Mouse (Mus musculus): ENCODE measurements around the gene Rfx8.
A peak's percentile ranks its signal among the peaks of the same experiment; 100 is the strongest.

The Rfx8 gene

DNA sequence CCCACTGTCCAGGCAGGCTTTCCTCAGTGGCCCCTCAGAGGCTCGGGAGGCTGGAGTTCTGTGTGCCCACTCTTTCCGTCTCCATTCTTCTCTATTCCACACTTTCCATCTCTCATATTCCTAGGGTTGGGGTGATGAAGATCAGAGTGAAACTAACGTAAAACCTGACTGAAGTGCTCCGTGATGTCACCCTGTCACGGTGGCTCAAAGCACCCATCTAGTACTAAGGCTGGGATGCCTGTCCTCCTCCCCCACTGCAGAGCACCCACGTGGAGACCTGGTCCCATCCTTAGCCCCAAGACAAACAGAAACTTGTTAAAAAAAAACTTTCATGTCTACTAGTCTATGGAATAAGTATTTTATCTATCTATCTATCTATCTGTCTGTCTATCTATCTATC lies 14.1 kb upstream of the Rfx8 start:
- no peak for DNase-seq (ENCODE audit: low spot score)

DNA sequence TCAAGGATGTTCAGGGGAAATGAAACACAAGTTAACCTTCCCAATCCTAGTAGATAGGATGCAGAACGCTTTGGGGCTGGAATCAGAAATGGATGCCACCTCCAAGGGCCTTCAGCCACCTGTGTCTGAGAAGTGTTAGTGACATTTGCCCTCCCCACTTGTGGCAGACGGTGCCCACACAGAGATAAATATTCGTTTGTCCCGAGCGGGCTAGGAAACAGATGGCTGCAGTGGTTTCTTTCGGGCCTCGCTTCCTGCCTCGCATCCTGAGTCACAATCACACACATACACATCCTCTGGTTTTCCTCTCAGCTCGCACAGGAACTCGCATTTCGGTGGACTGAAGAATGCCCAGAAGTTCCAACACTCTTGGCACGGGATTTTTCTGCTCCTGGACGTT lies 13.5 kb upstream of the Rfx8 start:
- no peak for DNase-seq (ENCODE audit: low spot score)

DNA sequence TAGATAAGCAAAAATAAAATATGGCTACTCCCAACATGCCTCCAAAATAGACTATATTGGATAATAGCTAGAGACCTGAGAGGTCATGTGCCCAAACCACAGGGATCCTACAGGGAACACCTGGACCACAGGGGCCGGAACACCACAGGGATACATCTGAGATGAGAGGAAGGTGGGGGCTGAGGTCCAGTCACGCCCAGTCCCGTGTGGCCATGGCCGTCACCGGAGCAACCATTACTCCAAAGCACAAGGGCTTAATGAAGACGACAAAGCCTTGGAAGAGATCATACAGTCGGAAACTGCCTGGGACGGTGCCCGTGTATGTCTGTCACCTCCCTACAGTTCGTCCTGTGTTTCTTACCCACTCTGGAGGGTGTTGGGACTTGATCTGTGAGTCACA lies 13.1 kb upstream of the Rfx8 start:
- no peak for DNase-seq (ENCODE audit: low spot score)

DNA sequence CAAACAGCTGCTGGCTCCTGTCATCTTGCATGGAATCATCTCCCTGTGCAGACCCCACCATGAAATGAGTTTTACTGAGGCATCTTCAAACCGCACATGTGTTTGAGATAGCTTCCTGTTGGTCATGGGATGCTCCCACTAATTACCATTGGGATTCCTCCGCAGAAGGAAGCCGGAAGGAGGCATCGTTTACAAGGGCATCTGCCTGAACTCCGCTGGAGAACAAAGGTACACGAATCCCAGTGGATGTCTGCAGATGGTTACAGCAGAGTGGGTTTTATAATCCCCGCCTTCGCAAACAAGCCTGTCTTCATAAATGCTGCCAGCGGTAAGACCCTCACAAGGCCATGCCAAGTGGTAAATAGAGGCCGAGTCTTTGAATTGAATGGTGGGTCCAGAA lies 11.3 kb upstream of the Rfx8 start:
- no peak for DNase-seq (ENCODE audit: low spot score)

DNA sequence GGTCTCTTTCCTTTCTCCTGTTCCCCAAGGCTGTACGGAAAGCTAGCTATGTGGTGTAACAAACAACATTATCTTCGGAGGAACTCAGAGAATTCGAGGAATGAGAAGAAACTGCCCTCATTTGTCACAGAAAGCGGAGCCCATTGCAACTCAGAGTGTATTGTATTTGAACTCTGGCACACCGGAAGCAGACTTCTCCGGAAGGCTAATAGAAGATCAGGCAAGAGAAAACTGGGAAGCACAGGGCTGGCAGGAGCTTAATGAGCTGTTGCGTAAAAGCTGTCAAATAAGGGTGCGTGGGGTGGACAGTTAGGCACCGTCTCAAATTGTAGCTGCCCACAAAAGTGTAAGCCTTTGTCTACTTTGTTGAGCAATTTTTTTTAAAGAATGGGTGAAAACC lies 10.7 kb upstream of the Rfx8 start:
- peak; percentile 52 for DNase-seq (ENCODE audit: low spot score)

DNA sequence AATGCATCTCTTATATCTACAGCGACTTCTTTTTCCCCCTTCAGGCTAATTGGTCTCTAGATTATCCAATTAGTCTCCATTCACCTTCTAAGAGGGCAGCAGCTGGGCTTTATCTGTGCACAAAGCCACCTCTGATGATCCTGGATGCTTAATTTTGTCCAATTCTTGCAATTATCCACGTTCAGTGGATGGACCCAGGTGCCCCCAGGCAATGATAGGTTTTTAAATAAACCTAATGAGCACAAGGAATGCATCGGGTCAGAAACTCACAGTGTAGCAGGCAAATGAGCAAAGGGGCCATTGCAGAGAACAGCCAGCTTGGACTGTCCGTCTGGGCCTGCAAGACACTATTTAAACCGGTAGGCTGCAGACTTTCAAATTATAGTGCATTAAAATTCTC lies 10.1 kb upstream of the Rfx8 start:
- peak; percentile 39 for DNase-seq (ENCODE audit: low spot score)

DNA sequence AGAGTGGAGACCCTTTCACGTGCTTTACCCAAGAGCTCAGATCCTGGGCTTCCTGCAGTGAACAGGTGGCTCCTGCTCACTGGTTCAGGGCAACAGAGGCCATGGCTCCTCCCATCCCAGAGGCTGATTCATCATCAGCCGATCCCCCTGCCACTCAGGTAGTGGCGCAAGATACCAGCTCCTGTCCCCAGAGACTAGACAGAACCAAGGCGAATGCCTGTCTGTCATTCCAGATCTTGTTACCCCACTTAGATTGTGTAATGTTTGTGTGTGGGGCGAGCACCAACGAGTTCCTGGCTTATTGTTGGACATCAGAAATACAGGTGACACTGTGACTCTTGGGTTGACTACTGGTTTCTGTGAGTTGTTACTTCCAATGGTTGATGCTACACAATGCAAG lies 9.1 kb upstream of the Rfx8 start:
- DNase-seq (ENCODE audit: low spot score), result no peak

DNA sequence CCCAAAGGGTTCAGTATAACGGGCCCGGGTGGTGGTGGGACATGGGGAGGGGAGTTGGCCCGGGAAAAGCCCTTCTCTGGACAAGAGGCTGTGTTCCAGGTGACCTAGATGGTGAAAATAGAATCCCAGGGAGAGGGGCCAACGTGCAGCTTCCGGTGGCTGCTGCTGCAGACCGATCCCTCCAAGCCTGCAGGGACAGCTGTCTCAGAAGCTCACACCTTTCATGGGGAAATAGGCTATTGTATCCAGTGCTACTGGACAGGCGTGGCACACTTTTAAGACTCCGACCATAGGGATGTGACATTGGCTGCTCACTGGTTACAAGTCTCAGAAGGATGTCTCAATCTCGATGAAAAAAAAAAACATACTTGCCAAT lies 542 bp upstream of the Rfx8 start:
- DNase-seq (ENCODE audit: low spot score), result peak; percentile 44

DNA sequence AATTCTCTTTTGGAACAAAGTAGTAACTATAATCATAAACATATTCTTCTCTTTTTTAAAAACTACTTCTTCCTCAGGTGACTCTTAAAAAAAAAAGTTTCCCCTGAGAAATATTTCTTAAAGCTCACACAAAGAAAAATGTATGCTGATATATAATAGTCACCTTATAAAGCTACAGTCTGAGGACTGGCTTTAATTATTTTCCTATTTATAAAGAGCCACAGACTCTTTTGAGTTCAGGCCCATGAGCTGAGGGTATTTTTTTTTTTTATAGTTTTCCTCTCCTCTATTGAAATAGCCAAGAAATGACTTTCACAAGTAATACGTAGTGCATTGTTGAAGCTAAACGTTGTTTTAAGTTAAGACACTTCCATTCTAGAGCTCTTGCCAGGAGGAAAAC lies 611 bp downstream of the Rfx8 start:
- DNase-seq (ENCODE audit: low spot score), result no peak

DNA sequence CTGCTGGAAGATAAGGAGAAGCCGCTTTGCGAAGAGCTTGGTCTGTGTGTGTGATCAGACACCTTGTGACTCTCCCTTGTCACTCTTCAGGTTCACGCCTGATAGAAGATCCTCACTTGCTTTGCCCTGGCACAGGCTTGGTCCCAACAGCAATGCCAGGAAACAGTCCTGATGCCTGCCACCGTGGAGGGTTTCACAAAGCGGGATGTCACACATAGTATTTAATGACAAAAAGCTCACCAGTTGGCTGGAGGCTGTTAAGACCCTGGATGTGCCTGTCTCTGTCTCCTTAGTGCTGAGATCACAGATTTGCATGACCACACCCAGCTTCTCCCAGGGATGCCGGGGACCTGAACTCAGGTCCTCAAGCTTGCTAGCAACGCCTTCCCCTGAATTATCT lies 5.2 kb downstream of the Rfx8 start:
- no peak for DNase-seq (ENCODE audit: low spot score)

DNA sequence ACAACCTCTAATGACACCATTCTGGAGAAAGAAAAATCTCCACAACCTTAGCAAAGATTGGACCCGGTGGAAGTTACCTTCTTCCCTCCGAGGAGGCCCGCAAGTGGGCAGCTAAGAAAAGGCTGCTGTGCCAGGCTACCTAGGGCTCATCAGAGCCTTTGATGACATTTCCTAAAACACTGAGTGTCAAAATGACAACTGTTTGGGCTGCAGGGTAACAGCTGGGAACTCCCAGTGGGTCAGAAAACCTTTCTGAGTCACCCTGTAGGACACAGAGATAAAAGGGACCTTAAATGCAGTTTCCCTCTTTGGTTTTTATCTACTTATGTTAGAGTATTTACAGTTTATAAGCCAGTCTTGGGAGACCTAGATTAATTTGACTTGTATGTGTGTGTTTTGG lies 6.1 kb downstream of the Rfx8 start:
- DNase-seq (ENCODE audit: low spot score), result no peak

DNA sequence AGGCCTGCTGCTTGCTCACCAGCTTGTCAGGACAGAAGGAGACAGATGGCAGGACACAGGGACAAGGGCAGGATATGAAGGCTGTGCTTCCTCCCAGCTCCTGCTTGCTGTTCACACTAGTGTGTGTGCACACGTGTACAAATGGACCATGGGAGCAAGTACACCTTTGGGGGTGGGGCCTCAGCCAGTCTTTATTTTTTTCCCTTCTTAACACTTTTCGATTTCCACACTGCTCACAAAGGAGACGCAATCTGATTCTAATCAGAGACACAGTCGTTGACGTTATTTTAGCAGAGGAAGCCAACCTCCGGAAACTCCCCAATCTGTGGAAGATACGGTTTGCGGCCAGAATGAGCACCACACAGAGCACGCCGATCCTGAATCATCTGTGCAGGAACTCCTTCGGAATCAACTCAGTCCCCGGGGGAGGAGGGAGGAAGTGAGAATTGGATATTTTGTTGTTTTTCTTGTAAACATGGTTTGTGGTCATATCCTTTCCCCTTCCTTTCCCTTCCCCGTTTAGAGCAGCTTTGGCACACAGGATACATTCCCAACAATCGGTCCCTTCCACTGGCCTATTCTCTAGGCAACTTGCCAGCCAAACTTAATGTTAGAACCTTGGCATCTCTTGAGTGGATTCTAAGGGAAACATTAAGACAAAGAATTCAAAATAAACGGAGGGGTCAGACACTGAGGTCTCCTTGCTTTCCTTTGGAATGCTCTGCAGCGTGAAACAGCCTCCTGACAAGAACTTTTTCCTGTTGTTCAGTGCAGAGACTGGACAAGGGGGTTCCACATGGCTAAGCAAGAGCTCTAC lies 6.7 kb downstream of the Rfx8 start:
- DNase-seq (ENCODE audit: low spot score), result peak; percentile 47

DNA sequence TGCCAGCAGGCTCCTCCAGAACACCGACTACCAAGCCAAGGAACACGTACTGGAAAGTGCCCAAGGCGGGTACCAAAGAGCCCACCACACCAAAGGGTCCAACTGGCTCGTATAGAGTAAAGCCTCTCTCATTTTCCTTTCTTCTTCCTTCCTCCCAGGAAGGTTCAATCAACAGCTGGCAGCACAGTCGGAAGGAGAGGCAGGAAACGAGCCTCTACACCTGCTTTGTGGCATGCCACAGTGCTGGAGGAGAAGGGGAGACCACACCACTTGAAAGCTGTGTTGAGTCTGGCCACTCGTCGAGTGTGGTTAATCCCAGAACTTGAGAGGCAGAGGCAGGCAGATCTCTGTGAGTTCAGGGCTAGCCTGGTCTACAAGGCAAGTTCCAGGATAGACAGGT lies 7.5 kb downstream of the Rfx8 start:
- no peak for DNase-seq (ENCODE audit: low spot score)

DNA sequence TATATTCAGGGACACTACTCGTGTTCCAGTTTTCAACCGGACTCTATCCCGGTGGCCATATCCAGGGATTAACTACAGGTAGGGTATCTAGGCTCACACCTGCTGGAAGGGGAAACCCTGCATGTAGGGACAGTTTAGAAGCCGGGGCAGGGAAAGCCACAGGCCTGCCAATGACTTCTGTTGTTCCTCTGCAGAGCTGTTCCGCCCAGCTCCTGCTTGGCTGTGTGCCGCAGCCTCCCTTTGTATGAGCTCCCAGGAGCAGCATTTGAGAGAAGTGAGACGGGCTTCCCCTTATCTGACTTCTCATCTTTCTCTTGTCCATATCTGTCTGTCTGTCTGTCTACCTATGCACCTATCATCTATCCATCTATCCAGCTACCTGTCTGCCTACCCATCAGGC lies 8.5 kb downstream of the Rfx8 start:
- DNase-seq (ENCODE audit: low spot score), result no peak

DNA sequence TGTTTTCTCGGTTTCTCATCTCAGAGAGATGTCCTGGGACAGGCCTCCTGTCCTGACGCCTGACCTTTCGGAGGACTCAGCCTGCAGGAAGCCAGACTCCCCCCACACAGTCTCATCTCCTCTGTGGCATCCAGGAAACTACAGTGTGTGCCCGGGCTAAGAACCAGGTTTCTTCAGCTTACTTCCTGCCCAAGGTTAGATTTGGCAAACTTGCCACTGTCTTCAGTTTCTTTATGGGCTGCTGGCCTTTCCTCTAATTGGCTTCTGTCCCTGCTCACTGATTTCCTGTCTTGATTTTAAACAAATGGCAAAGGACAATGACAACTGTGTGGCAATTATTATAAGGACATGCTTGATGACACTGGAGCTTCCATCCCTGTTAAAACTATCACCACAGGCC lies 10.2 kb downstream of the Rfx8 start:
- DNase-seq (ENCODE audit: low spot score), result no peak

DNA sequence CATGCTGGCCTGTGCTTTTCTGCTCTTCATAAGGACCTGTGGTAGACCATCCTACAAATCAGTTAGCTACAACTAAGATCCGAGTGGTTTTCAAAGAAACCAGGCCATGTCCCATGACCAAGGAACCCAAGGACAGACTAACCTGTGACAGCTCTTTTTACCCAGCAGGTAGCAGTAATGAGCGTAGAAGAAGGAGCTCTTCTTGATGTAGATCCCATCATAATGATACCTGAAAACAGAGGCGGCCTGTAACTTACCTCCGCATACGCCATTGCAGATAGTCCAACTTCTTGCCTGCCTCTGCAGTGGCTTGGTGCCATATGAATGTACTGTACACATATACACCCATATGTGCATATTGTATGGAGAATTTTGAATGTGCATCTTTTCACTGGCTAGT lies 10.8 kb downstream of the Rfx8 start:
- DNase-seq (ENCODE audit: low spot score), result no peak

DNA sequence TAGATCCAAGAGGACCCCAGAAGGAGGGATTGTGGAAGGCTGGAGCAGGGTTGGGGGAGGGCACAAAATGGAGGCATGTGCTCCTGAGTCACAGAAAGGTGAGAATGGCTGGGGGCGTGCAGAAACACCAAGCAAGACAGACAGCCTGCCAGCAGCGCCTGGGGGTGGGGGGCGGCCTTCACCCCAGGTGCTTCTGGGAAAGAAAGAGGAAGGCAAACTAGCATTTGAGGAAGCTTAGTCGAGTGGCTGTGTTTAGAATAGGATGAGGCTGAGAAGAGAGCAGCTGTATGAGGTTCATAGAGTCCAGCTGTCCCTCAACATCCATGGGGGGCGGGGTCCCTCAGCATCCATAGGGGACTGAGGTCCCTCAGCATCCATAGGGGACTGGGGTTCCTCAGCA lies 12.0 kb downstream of the Rfx8 start:
- no peak for DNase-seq (ENCODE audit: low spot score)

DNA sequence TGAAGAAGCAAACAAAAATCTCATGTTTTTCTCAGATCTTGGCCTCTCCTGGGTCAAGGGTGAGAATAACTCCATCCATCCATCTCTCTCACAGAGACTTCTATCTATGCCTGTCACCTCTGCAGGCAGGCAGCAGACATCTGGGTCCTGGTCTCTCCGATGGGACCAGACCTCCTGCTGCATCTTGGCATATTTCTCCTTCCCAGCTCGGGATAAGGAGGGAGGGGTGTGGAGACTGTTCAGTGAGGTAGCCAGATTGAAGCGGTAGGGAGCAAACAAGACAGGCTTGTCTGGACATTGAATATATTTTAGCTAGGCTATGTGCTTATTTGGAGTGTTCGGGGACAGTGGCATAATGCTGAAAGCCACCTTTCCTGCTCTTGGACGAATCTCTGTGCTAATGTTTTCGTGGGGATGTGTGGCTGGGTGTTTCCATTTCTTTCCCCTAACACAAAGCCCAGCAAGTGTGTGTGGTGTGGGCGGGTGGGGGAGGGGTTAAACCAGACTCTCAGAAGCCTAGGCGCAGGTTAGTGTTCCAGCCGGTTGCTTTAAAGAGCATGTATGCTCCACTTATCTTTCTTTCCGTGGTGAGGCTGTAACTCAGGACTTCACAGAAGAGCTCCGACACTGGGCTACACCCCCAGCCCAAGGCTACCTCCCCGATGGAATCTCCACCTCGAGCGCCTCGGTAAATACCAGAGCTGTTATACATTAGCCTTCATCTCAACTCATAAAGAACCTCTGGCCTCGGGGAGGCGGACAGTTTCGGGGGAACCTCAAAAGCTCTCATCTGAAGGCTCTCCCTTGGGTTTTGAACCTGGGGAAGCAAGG lies 18.4 kb downstream of the Rfx8 start:
- peak; percentile 21 for DNase-seq (ENCODE audit: low spot score)

DNA sequence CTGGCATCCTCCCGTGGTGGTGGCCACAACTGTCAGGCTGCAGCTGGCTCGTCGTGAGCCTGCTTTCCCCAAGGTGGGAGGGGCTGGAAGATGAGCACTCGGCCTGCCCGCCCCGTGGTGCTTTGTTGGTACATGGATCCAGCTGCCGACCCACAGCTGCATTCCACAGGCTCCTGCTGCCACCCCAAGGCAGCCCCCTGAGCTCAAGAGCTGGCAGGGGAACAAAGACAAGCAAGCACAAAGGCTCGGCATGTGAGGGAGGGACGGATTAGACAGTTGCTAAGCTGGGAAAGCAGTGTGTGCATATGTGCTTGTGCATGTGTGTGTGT lies 19.6 kb downstream of the Rfx8 start:
- DNase-seq (ENCODE audit: low spot score), result peak; percentile 78

DNA sequence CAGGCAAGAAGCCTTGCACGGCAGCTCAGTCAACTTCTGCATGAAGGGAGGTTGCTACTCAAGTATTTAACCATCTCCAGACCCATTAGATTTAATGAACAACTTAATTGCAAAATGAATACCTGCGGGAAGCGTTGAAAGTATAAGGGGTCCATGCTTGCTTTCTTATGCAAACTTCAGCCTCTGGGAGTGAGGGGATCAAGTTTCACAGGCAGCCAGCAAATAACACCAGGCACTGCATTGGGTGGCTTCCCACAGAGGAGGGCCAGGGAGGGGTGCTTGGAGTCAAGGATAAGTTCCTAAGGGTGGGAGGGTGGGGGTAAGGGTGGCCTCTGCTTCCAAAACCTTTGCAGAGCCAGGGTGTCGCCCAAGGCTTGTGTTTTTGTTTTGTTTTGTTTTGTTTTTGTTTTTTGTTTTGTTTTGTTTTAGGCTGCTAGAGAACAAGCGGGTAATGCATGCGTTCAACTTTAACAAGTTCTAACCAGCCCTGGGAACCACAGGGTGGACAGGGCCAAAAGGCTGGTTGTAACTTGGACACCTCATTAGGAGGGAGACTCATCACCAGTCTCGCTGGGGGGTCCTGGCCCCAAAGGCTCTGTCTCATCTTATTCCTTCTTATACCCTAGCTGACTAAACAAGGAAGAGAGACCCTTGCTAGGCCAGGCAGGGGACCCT lies 20.1 kb downstream of the Rfx8 start:
- peak; percentile 51 for DNase-seq (ENCODE audit: low spot score)

DNA sequence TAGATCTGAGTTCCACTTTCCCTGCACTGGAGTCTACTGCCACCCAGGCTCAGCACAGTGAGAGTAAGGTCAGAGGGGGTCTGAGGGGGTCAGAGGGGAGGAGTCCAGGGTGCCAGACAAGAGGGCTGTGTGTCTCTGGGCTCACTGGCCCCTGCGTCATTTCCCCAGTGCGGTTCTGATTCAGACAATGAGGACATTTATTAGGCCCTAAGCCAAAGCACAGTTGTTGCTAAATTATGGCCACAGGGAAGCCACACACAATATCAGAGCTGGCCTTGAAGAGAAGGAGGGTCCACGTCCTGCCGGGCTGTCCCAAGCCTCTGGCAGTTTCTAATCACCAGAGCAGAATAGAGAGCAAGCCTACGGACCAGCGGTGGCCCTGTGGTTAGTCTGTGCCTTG lies 22.3 kb downstream of the Rfx8 start:
- peak; percentile 18 for DNase-seq (ENCODE audit: low spot score)

DNA sequence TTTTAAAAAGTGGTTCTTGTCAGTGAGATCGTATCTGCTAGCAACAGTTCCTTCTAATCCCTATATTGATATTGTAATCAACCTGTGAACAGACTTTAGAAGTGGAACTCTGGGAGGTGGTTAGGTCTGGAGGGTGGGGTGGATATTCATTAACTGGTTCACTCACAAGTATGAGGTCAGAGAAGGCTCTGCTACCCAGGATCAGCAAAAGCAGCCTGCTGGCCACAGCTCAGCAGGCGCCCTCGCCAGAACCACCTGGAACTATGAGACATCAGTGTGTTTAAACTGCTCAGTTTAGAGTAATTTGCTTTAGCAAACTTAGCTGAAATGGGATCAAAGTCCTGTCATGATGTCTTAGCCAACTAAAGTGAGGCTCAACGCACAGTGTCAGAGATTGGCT lies 25.6 kb downstream of the Rfx8 start:
- DNase-seq (ENCODE audit: low spot score), result no peak

DNA sequence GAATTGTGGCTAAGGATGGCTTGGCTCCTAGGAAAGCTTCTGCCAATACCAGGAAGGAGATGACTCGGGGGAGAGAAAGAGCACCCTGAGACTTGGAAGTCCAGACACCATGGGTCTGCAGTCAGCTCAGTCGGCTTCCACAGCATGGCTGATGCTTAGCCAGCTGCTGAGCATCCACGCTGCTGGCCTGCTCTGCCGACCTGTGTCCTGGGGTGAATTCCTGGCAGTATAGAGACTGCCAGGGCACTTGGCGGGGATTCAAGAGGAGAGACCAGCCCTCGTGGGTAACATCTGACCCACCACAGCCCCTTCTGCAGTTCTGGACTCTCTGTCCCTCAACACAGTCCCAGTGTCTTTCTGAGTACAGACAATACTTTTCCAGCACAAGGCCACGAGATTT lies 26.0 kb downstream of the Rfx8 start:
- no peak for DNase-seq (ENCODE audit: low spot score)
